Mouse (Mus musculus) granulocyte monocyte progenitor cell, adult 5-6 weeks (primary cell): Measurements from ENCODE around the gene Lrtm2. TPM values are rescaled to one million over a fixed set of nuclear protein-coding genes. Genes with fewer than 3 reads are reported as not detected.

ENCODE experiments used
- ATAC-seq: replicated peaks from 2 replicates; pipeline ENCODE4 v1.8.0; 2016; ENCODE audit warnings: mild to moderate bottlenecking, moderate TSS enrichment, inconsistent platforms; ENCODE audit not compliant: poor library complexity, severe bottlenecking
- total RNA-seq, 2 experiments: library from RNA; stranded (forward) in 1 of 2; stranded (reverse) in 1 of 2; fragments of 200-712, 200-1000 nt in 1 of 2; fragments of >200 nt in 1 of 2; fragmentation: Nextera tagmentation in 1 of 2; gene quantifications; 2 replicates each; pipeline ENCODE4 v1.2.3; 2014 to 2017

Lrtm2 gene
- total RNA-seq (2014; fragmentation: Nextera tagmentation) (0.81 and 0.99 TPM in 2 replicates), total RNA-seq (2017) (not detected in 2 replicates)

DNA sequence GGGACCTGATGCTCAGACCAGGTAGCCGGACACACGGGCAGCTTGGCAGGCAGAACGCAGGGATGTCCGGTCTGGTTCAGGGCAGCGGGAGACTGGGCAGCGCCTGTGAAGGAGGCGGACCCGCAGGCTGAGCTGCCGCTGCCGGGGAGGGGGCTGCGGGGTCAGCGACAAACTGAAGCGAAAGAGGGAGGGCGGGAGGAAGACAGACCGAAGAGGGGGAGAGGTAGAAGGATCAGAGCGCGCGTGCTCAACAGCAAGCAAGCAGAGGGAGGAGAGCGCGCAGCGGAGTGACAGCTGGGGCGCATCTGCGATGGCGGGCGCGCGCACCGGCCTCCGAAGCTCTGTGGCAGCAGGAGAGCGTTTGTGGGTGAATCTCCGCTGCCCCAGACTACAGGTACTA, at the start of gene Lrtm2:
Gene Lrtm2, minus strand, starts transcription at position 261 of the 400 bp plus-strand sequence.
- ATAC-seq = peak; percentile 19; the same call in 1 of the 2 replicates

DNA sequence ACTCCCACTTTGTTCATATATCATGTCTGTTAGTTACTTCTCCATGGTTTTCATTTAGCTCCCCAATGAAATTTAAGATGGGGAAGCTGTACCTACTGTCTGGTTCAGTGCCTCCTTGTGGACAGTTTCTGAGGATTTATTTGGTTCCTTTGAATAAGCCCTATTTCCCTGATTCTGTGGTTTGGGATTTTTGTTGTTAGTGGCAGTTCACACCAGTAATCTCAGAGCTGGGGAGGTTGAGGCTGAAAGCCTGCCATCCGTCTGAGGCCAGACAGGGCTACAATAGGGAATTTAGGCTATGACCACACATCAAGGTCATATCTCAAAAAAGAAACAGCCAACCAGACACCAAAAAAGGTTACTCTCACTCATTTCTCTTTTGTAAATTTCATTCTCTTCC, 48.1 kb upstream of the Lrtm2 start:
- peak; percentile 23; the same call in 1 of the 2 replicates for ATAC-seq

DNA sequence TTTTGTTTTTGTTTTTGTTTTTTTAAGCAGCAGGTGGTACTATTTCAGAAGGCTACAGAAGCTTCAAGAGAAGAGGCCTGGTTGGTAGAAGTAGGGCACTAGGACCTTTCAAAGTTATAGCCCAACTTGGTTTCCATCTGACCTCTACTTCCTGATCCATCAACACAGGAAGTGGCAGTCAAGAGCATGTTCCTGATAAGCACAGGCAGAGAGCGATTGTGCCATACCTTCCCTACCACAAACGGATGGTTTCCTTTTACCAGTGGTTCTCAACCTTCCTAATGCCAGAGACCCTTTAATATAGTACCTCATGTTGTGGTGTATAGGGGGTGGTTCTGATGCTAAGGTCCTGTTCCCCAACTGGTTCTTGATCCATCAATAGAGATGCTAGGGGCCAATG, 47.0 kb upstream of the Lrtm2 start:
- ATAC-seq = peak; percentile 92

DNA sequence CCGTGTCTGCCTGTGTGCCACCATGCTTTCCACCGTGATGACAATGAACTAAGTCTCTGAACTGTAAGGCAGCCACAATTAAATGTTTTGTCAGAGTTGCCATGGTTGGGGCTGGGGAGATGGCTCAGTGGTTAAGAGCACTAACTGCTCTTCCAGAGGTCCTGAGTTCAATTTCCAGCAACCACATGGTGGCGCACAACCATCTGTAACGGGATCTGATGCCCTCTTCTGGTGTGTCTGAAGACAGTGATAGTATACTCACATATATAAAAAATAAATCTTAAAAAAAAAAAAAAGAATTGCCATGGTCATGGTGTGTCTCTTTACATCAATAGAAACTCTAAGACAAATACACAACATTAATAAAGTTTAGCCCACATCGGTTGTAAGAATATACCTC, 44.5 kb upstream of the Lrtm2 start:
- ATAC-seq = no peak

DNA sequence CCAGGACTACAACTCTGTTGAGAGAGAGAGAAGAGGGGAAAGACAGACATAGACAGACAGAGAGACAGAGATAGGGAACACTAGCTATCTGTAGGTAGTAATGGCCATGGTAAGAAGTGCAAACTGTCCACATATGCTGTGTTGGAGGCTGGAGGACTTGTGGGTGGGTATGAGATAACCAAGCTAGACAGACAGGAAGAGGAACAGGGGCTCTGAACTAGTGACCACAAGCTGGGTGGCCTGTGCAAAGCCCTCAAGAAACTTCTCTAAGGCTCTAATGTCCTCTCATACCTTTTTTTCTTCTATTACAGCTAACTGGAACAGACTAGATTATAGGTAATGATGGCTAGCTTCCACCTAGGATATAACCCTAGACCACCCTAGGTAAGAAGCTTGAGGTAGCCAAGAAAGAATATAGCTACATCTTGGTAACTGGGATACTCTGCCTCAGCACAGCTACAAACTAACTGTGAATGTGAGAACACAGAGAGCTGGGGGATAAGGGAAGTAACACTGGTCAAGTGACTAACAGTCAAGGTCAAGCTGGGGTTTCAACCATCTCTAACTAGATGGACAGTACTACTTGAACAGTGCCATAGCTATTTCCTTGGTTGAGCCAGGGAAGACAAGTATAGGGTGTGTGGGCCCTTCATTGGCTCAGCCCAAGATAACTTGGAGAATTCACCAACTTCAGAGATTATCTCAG, 42.6 kb upstream of the Lrtm2 start:
- peak; percentile 59 for ATAC-seq

DNA sequence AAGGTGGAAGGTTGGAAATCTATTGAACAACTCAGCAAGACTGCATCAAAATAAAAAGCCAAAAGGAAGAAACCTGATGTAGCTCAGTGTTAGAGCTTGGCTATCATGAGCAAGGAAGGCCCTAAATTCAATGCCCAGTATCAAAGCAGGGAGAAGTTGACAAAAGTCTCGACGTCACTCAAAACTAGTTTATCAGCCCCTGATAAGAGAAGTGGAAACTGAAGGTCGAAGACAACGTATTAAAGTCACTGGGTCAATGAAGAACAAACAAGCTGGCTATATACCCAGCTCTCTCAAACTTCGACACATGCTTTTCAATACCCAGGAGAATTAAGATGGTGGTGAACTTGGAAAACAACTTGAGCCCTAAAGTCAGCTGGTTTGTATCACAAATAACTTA, 41.7 kb upstream of the Lrtm2 start:
- ATAC-seq = no peak

DNA sequence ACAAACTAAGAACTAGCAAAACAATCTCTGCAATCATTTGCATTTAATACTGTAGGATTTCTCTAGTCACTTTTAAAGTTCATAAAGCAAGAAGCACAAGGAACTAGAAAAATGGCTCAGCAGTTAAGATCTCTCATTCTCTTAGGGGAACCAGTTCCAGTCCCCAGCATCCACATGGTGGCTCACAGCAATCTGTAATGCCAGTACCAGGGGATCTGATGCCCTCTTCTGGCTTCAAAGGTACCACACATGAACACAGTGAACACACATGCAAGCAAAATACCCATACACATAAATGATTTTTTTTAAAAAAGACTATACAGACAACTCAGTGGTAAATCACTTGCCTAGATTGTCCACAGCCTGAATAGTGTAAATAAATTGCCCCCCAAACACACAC, 41.1 kb upstream of the Lrtm2 start:
- no peak for ATAC-seq

DNA sequence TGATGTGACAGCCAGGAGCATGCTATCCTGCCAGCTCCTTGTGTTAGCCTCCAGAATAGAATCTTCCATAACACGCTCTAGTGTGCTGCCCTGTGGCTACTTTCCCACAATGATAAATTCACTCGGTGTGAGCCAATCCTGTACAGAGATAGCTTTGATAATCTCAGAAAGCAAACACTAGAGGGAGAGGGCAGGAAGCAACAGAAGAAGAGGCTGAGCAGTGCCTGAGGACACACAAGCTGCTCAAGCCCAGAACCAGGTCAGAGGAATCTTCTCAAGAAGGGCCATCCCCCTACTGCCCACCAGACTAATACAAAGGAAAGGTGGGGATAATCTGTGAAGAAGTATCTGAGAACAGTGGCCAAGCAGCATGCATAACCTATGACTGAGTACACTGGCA, 36.8 kb upstream of the Lrtm2 start:
- ATAC-seq = peak; percentile 35

DNA sequence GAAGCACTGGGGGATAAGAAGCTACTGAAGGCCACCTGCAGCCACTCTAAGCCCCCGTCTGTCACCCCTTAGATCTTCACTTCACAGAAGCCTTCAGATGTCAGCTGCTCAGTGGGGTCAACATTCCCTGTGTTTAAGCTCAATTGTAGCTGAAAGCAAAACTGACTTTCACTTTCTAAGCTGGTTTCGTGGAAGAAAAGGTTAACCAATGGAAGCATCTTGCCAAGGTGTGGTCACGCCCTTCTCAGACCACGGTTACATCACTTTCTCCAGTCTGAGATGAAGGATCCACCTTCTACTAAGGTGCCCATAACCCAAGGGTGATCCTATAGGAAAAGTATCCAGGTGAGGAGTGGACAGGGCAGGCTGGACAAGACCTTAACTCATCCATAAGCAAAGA, 36.2 kb upstream of the Lrtm2 start:
- peak; percentile 79 for ATAC-seq

DNA sequence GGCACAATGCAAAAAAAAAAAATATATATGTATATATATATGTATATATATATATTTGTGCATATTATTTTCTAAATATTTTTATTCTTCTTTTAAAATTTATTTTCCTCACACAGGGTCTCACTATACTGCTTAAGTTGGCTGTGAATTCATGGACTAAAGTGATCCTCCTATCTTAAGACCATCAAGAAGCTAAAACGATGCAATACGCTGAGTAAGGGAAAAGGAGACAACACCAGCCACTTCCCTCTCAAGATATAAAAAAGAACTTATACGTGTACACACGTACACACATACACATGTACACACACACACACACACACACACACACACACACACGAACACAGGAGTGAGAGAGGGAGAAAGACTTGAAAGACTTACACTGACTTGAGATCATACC, 33.0 kb upstream of the Lrtm2 start:
- no peak for ATAC-seq

DNA sequence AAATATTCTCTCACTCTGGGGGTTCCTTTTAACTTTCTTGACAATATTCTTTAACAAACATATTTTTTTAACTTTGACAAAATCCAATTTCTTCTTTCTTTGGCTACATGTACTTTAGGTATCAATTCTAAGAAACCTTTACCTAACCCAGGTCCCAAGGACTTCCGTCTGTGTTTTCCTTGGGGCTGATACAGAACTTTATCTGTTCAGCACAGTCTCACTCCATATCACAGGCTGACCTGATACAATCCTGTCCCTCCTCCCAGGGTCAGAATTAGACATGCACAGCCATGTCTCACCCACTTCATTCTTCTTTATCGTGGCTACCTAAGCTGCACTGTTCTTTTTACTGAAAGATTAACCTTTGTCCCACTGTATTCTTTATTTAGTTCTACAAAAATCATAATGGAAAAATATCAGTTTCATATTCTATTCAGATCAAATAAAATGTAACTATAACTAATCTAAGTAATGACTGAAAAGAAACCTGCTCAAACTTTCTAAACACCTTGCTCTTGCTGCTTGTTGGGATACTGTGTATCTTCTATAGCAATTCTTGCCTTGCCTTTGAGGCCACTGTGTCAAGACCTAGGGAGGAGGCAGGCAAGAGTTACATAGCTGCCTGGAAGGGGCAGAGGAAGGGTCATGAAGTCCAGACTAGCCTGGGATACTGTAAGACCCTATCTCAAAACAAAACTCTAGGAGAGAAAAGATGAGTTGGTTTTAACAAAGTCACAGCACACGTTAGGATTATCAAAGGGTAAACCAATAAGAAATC, 30.5 kb upstream of the Lrtm2 start:
- ATAC-seq = no peak

DNA sequence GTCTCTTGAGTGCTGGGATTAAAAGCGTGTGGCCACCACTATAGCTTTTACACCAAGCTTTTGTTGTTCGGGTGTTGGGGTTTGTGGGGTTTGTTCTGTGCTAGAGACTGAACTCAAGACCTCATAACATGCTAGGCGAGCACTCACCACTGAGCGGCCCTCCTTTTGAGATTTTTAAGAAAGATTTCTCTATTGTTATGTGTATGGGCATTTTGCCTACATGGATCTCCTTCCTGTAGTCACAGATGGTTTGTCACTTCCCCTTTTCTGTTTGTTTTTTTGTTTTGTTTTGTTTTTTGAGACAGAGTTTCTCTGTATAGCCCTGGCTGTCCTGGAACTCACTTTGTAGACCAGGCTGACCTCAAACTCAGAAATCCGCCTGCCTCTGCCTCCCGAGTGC, 29.7 kb upstream of the Lrtm2 start:
- peak; percentile 72 for ATAC-seq

DNA sequence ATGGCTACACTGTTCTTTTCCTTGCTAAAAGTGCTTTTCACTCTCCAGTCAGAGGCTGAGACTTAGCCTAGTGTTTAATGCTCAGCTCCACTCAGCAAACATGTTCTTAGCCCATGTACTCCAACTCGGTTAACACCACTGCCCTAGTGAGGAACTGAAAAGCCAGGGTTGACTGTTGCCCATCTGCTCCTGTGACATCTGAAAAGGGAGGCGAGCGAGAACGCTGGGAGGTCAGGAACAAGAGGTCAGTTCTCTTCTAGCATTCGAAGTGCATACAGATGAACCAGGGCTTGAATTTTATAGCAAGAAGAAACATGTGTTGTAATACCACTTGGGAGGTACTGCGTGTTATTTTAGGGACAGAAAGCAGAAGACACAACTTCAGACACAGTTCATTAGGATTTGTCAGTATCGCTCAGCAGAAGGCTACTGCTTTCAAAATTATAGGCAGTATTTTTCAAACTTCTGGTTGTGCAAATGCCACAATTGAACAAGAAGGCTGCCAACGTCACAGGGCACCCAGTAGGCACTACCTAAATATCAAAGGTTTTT, 27.5 kb upstream of the Lrtm2 start:
- no peak; the same call in 1 of the 2 replicates for ATAC-seq

DNA sequence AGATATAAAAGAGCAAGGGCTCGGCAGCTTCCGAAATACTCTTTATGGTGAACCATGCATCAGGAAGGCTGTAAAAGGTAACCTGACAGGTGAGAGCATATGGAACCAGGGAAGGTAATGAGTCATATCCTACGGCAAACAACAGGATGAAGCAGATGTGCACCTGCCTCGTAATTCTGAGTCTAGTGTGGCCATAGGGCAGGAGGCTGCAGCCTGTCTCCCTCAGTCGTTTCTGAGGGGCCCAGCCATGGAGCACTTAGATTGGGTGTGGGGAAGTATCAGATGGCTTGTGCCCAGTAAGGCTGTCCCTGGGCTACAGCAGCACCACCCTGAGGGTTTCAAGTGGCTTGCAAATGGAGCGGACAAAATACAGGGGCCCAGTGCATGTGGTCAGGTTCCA, 21.9 kb upstream of the Lrtm2 start:
- ATAC-seq = no peak

DNA sequence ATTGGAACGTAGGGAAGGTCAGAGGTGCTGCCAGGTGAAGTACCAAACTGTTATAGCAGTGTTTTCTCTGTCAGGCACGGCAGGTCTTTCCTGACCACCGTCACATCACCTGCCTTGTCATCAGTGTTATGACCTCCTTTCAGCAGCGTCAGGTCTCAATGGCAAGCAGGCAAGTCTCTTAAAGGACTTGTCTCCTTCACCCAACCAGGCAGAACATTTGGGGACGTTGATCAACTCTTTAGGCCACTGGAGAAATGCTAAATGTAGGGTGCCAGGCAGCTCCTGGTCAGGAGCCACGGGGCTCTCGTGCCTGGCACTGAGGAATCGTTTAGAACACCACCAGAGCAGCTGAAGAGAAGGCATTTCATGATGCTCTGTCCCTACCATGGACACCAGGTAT, 21.1 kb upstream of the Lrtm2 start:
- no peak for ATAC-seq

DNA sequence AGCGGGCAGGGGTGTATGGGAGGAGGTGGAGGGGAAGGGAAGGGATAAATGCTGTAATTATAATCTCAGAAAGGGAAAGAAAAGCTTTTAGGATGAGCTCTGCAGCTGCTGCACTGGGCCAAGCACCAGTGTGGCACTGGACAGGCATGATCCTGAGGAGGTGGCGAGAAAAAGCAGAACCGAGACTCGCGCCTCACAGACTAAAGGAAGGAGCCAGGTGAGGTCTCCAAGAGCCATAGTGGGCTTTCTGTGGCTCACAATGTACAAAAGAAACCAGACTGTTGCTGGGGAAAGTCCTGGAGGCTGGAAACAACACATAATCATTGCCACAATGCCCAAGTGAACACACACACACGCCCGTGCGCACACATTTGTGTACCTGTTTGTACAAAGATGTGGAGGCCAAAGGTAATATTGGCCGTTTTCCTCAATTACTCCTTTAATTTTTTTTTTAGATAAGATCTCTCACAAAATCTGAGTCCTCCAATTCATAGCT, 20.2 kb upstream of the Lrtm2 start:
- ATAC-seq = no peak

DNA sequence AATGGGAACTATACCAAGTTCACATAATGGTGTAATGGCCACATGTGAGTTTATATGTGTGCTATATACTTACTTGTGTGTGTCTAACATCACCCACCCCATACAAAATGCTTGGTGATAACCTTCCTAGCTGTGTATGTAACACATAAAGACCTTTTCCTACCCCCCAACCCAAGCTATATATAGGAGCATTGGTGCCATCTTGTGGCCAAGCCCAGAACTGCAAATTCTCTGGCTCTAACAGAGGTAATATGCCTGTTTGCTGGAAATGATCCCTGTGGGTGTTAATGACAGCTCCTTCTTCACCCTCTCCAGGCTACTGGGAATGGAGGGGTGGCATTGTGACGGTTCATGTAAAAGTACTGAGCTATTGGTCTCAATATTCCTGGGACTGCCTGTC, 17.7 kb upstream of the Lrtm2 start:
- ATAC-seq = peak; percentile 34; the same call in 1 of the 2 replicates

DNA sequence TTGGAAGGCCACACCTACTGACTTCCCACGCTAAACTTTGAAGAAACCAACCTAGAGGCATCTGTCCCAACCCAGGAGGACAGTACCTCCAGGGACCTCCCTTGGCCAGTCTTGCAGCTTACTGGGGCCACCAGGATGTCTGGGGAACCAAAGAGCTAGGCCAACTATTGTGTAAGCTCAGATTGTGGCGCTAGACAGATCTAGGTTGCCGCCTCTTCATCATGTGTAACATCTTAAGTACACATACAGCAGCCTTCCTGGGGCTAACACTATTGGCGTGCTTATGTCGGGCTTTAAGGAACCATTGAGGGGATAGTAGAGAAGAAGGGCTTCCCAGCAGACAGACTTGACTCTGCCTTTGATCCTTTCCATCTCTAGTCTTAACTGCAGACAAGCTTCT, 17.2 kb upstream of the Lrtm2 start:
- 0 out of 2 replicates have a peak, but pooled peaks have one; percentile 8 for ATAC-seq

DNA sequence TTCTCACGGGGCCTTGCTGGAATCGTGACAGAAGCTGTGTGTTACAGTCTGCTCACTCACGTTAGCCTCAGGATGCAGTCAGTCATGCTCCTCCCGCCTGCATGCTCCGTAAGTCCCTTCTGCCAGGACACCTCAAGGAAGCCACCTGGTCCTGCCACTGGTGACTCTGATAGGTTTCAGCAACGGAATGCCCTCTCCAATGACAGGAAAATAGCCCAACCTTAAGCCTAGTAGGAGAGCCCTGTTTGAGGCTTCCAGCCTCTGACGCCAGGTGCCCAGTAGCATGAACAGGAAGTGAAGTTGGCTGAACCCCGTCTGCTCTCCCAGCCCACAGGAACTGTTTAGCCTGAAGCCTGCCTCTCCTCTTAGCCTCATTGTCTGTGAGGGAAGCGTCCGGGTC, 15.7 kb upstream of the Lrtm2 start:
- ATAC-seq = peak; percentile 64

DNA sequence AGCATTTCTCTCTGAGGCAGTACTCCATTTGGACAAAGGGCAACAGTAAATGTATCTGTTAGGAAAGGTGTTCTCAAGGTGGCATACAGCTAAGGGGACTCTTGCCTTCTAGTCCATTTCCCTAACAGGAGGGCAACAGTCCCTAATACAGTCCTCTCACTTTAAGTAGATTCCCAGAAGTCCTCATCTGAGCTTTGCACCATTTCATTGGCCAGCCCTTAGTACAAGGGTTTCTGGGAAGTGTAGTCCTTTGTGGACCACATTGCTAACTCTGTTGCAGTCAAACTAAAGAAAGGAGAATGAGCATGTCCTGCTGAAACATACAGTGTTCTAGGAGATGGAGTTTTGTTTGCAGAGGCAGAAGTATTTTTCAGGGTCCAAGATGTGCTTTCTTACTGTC, 10.8 kb upstream of the Lrtm2 start:
- peak; percentile 35; the same call in 1 of the 2 replicates for ATAC-seq
